Mouse (Mus musculus) lung, embryonic 14.5 days (tissue): Measurements from ENCODE around the gene Rab37. TPM values are rescaled to one million over a fixed set of nuclear protein-coding genes. Genes with fewer than 3 reads are reported as not detected.

ENCODE experiments used
- ATAC-seq: fragments of 200-750 bp; cut with Nextera tagmentation; 2 replicates; pipeline ENCODE4 v1.8.0; 2017; ENCODE audit warnings: mild to moderate bottlenecking, moderate TSS enrichment, moderate library complexity; ENCODE audit not compliant: insufficient read depth
- DNase-seq: peaks from one replicate; pipeline ENCODE4 v3.0.0-alpha.2; 2015
- H3K27ac ChIP-seq: fragments of 300-500 bp; sonication (generic); 2 replicates; pipeline ENCODE4 v1.5.1; 2014; ENCODE audit warnings: low read depth, mild to moderate bottlenecking, moderate library complexity
- H3K27me3 ChIP-seq: fragments of 300-500 bp; sonication (generic); 2 replicates; pipeline ENCODE4 v1.6.1; 2014; ENCODE audit warnings: low read length, control low read depth; ENCODE audit not compliant: insufficient read depth
- H3K36me3 ChIP-seq: fragments of 300-500 bp; sonication (generic); 2 replicates; pipeline ENCODE4 v1.6.1; 2014; ENCODE audit warnings: control low read depth; ENCODE audit not compliant: insufficient read depth
- H3K4me1 ChIP-seq: fragments of 300-500 bp; sonication (generic); 2 replicates; pipeline ENCODE4 v1.6.1; 2014; ENCODE audit warnings: antibody characterized with exemption, control low read depth; ENCODE audit not compliant: insufficient read depth
- H3K4me2 ChIP-seq: fragments of 300-500 bp; sonication (generic); 2 replicates; pipeline ENCODE4 v1.6.1; 2014; ENCODE audit warnings: mild to moderate bottlenecking
- H3K4me3 ChIP-seq: fragments of 300-500 bp; sonication (generic); 2 replicates; pipeline ENCODE4 v1.5.1; 2014; ENCODE audit warnings: low read depth, low read length
- H3K9ac ChIP-seq: fragments of 300-500 bp; sonication (generic); 2 replicates; pipeline ENCODE4 v1.6.1; 2014
- H3K9me3 ChIP-seq: fragments of 300-500 bp; sonication (generic); 2 replicates; pipeline ENCODE4 v1.6.1; 2016; ENCODE audit warnings: low read depth, low read length, control low read depth
- CTCF ChIP-seq: IDR thresholded peaks from 2 replicates; pipeline ENCODE4 v1.5.1; 2016; ENCODE audit warnings: antibody characterized with exemption, low read depth
- WGBS: fragments of 180-500 bp; shearing (Covaris S2); extraction: QIAGEN DNeasy Blood & Tissue Kit; methylation state at CpG from one replicate; pipeline ENCODE4 v1.1.7; 2014; 5-methylcytosine and 5-hydroxymethylcytosine counted together
- polyA plus RNA-seq: library from polyadenylated mRNA; unstranded; fragments of >200 nt; fragmentation: Nextera tagmentation; extraction: Ambion mirVana; gene quantifications from 2 replicates; pipeline ENCODE4 v1.2.1, GENCODE M21; 2014

Rab37 gene
- polyA plus RNA-seq, 1 experiment from 2014 or later, result 0.55 TPM

DNA sequence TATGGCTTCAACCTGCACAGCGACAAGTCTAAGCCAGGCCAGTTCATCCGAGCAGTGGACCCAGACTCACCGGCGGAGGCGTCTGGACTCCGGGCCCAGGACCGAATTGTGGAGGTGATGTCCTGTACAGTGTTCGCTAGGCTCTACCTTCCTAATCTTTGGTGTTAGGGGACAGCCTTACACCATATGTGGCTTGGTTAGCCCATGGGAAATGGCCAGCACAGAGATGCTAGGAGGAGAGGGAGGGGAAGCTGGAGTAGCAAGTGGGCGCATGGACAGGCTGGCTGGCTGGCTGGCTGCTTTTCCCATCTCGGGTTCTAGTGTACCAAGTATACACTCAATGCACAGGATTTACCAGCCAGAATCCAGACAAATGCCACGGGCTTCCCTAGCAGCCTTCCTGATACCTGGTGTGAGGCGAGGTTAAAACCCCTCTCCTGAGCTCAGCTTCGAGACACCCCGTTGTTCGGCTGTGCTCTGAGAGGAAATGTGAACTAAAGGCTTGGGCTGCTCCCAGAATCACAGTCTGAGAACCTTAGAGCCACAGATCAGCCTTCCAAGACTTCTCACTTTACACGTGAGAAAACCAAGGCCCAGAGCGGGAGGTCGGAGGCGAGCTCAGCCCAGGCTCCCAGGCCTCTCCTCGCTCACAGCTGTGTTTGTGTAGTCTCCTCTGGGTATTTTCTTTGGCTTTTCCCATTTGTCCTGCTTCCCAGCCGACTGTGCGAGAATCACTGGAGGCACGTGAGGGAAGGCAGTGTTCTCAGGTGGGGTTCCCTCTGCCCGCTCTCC is 85.4 kb downstream of the Rab37 start:
- Histone ChIP-seq H3K4me2 (no peak overlapping the region), H3K9me3 (no peaks in the 10 kb centered on the region), H3K27me3 (0 out of 2 replicates have a peak, but pooled peaks cover 3% of the 10 kb centered on the region), H3K4me3 (no peak overlapping the region), H3K27ac (peak overlapping the region; percentile 38; the same call in 1 of the 2 replicates), H3K4me1 (peaks cover 34% of the 10 kb centered on the region), H3K9ac (no peak overlapping the region), H3K36me3 (peaks cover 7% of the 10 kb centered on the region; the same call in 1 of the 2 replicates)
- ATAC-seq, result no peak
- DNase-seq, result peak; percentile 34
- WGBS, result 56% methylated on average over 24 of the region's 24 CpGs
- TF ChIP-seq CTCF, result no peak

DNA sequence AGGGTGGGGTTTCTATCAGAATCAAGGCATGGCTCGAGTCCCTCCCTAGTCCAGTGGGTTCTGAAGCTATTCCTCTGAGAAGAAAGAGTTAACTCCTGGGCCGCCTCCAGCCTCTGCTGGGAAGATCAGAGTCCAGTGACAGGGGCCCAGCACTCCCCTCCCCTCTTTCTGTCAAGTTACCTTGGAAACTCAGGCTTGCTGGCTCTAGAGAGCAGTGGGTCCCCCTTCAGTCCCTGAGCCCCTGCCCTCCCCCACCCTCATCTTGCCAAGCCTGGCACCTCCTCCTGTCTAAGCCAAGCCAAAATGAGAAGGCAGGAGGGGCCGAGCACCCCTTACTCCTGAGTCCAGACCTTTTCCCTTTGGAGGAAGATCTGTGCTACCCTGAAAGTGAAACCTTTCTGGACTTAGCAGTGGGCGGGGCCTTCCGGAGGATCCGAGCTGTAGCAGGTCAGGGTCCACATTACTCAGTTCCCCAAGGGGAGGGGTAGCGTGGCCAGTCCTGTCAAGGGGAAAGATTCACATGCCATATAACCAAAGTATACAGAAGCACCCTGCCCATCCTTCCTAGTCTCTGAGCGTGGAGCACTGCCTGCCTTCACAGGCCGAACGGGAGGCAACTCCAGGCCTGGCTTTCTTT is 86.4 kb downstream of the Rab37 start:
- peak; percentile 25; the same call in 1 of the 2 replicates for ATAC-seq
- Histone ChIP-seq H3K27me3 (0 out of 2 replicates have a peak, but pooled peaks cover 3% of the 10 kb centered on the region), H3K27ac (peak overlapping the region; percentile 32; the same call in 1 of the 2 replicates), H3K9ac (no peak overlapping the region), H3K4me1 (peaks cover 26% of the 10 kb centered on the region), H3K9me3 (no peaks in the 10 kb centered on the region), H3K36me3 (peaks cover 7% of the 10 kb centered on the region; the same call in 1 of the 2 replicates), H3K4me2 (peak overlapping the region; percentile 39), H3K4me3 (no peak overlapping the region)
- peak; percentile 52 for DNase-seq
- no peak for TF ChIP-seq CTCF
- WGBS, result 20% methylated on average over 10 of the region's 10 CpGs

DNA sequence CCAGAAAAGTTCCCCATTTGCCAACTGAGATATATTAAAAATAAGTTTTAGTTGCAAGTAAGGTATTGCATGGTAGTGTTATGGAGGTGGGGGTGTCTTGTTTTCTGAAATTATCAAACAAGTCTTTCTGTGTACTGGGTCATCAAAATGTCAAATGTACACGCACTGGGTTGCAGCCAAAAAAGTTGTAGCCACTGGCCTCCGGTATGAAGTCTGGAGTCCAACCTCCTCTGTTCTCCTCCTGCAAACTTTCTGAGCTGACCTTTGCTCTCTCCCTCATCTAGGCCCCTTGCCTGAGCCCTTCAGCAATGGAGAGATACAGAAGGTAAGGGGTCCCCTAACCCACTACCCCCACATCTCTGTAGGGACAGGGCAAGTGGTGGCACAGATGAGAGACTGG is 87.5 kb downstream of the Rab37 start:
- no peak for ATAC-seq
- 69% methylated on average over 2 of the region's 2 CpGs for WGBS
- H3K4me1 ChIP-seq, result peaks cover 17% of the 10 kb centered on the region
- TF ChIP-seq CTCF, result no peak
- no peak overlapping the region for H3K4me2 ChIP-seq
- H3K27ac ChIP-seq, result no peak overlapping the region
- no peaks in the 10 kb centered on the region for H3K9me3 ChIP-seq
- DNase-seq, result no peak
- peaks cover 7% of the 10 kb centered on the region; the same call in 1 of the 2 replicates for H3K36me3 ChIP-seq
- 0 out of 2 replicates have a peak, but pooled peaks cover 3% of the 10 kb centered on the region for H3K27me3 ChIP-seq
- no peak overlapping the region for H3K4me3 ChIP-seq
- no peak overlapping the region for H3K9ac ChIP-seq

DNA sequence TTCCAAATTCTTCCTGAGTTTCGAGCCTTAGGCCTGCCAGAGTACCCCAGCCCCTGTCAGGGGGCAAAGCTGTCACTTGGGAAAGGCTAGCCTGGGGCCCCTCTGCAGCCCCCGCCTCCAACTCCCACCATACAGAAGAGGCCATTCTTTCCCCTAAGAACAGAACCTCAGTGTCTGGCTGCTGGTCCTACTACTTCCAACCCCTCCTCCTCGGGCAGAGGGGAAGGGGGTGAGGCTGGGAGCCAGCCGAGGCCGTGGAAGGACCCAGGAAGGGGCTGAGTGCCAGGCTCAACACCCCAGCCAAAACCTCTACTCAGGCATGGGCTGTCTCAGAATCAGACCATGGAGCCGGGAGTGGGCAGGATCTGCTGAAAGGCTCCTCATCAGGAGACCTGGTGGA is 88.0 kb downstream of the Rab37 start:
- no peak for TF ChIP-seq CTCF
- 63% methylated on average over 6 of the region's 6 CpGs for WGBS

DNA sequence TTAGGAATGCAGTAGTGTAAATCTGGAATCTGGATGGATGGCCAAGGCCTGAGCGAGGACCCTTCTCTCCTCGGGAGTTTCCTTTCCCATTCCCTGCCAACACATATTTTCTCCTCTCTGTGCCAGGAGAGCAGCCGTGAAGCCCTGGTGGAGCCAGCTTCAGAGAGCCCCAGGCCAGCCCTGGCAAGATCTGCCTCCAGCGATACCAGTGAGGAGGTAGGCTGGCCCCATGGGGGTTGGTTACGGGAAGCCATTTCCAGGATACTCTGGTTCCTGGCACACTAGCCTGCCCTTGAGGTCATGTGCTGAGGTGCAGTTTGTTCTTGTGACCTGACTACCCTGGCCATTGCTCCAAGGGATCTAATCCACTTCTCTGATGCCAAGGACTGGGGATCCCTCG is 88.7 kb downstream of the Rab37 start:
- no peak for ATAC-seq
- no peak for DNase-seq

More for the DNA sequence above, 88.0 kb downstream of the Rab37 start:
- Histone ChIP-seq H3K27me3 (0 out of 2 replicates have a peak, but pooled peaks cover 3% of the 10 kb centered on the region), H3K4me2 (no peak overlapping the region), H3K4me1 (peaks cover 17% of the 10 kb centered on the region), H3K9ac (no peak overlapping the region), H3K36me3 (peaks cover 7% of the 10 kb centered on the region; the same call in 1 of the 2 replicates), H3K9me3 (no peaks in the 10 kb centered on the region), H3K4me3 (no peak overlapping the region), H3K27ac (no peak overlapping the region)
- no peak for DNase-seq
- no peak for ATAC-seq

DNA sequence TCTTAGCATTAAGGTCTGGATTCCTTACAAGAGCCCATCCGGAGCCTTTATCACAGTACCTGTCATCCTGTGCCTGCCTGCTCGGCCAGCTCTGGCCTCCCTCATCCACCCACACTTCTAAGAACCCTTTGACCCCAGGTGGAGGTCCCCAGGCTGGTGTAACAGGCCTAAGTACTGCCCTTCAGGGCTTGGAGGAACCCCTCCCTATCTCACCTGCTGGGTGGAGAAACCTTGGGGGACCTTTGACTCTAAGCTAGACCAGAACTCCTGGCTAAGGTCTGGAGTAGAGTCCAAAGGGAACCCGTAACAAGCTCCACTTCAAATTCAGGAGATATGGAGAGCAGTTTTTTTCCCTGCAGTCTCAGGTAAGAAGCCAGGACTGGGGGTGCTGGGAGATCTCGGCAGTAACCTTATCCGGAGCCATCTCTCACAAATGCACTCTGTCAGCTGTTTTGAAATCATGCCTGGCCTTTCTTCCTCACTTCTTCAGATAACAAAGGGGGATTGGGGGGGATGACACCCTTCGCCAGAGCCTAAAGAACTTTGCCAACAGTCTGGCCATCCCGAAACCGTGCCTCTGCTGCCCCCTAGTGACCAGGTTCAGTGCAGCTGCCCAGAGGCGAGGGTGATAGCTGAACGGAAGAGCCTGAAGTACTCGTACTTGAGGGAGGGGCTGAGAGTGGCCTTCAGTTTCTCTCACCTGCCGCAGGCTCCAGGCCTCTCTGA is 90.8 kb downstream of the Rab37 start:
- TF ChIP-seq CTCF, result peak; percentile 95
- Histone ChIP-seq H3K27me3 (no peaks in the 10 kb centered on the region), H3K27ac (no peak overlapping the region), H3K4me2 (no peak overlapping the region), H3K4me1 (peaks cover 7% of the 10 kb centered on the region), H3K4me3 (no peak overlapping the region), H3K9me3 (no peaks in the 10 kb centered on the region), H3K36me3 (peaks cover 7% of the 10 kb centered on the region; the same call in 1 of the 2 replicates), H3K9ac (no peak overlapping the region)
- ATAC-seq (peak; percentile 10; the same call in 1 of the 2 replicates), DNase-seq (peak; percentile 91)
- 17% methylated on average over 12 of the region's 12 CpGs for WGBS

More for the DNA sequence above, 88.7 kb downstream of the Rab37 start:
- Histone ChIP-seq H3K4me3 (no peak overlapping the region), H3K36me3 (peaks cover 7% of the 10 kb centered on the region; the same call in 1 of the 2 replicates), H3K9me3 (no peaks in the 10 kb centered on the region), H3K27me3 (no peaks in the 10 kb centered on the region), H3K4me2 (no peak overlapping the region), H3K4me1 (peaks cover 15% of the 10 kb centered on the region), H3K27ac (no peak overlapping the region), H3K9ac (no peak overlapping the region)
- no peak for TF ChIP-seq CTCF
- WGBS, result 69% methylated on average over 6 of the region's 6 CpGs
